Mouse (Mus musculus) thymus, adult 18-20 months (tissue): ENCODE measurements around the gene Psmb6.

Experiments used
- DNase-seq, 2 experiments: peaks; one replicate each; pipeline ENCODE4 v3.0.0; 2022; ENCODE audit warnings: mixed read lengths in 2 of 2

The Psmb6 gene

GRCm38 (mm10) chr11:70571641-70572040 is 46.5 kb downstream of the Psmb6 start:
- DNase-seq: no peak

GRCm38 (mm10) chr11:70572348-70572902 is 47.3 kb downstream of the Psmb6 start:
- no peak for DNase-seq

- no peak for DNase-seq
These were observed 48.7 kb downstream of the Psmb6 start for GRCm38 (mm10) chr11:70573872-70574271.

GRCm38 (mm10) chr11:70577201-70577600 is 52.0 kb downstream of the Psmb6 start:
- no peak for DNase-seq
